Mouse (Mus musculus): Measurements from ENCODE around the gene Nme9.
A peak's percentile ranks its signal among the peaks of the same experiment; 100 is the strongest.

The Nme9 gene

GRCm38 (mm10) chr9:99436182-99437030 is 14.9 kb upstream of the Nme9 start:
- peak; percentile 76 for DNase-seq (ENCODE audit: extremely low spot score, low spot score)

- DNase-seq (ENCODE audit: extremely low spot score, low spot score), result no peak
Measured at GRCm38 (mm10) chr9:99437031-99437764, 14.1 kb upstream of the Nme9 start, which contains the start of gene Mras. TSS of gene Mras (minus strand) at chr9:99437381.

- no peak for DNase-seq (ENCODE audit: extremely low spot score, low spot score)
Measured at GRCm38 (mm10) chr9:99437781-99438565, 13.3 kb upstream of the Nme9 start.

GRCm38 (mm10) chr9:99439064-99439463 is 12.2 kb upstream of the Nme9 start:
- DNase-seq (ENCODE audit: extremely low spot score, low spot score), result no peak

GRCm38 (mm10) chr9:99440941-99441340 is 10.3 kb upstream of the Nme9 start:
- no peak for DNase-seq (ENCODE audit: extremely low spot score, low spot score)

GRCm38 (mm10) chr9:99441647-99442433 is 9.4 kb upstream of the Nme9 start:
- no peak for DNase-seq (ENCODE audit: extremely low spot score, low spot score)

- DNase-seq (ENCODE audit: extremely low spot score, low spot score), result no peak
Measured at GRCm38 (mm10) chr9:99444590-99445178, 6.6 kb upstream of the Nme9 start.

GRCm38 (mm10) chr9:99446259-99446658 is 5.0 kb upstream of the Nme9 start:
- no peak for DNase-seq (ENCODE audit: extremely low spot score, low spot score)

- no peak for DNase-seq (ENCODE audit: extremely low spot score, low spot score)
Measured at GRCm38 (mm10) chr9:99447323-99447722, 4.0 kb upstream of the Nme9 start.

GRCm38 (mm10) chr9:99449886-99450647 is 1.2 kb upstream of the Nme9 start:
- no peak for DNase-seq (ENCODE audit: extremely low spot score, low spot score)

GRCm38 (mm10) chr9:99454211-99454610 is 2.9 kb downstream of the Nme9 start:
- no peak for DNase-seq (ENCODE audit: extremely low spot score, low spot score)

GRCm38 (mm10) chr9:99458529-99459208 is 7.4 kb downstream of the Nme9 start:
- peak; percentile 64 for DNase-seq (ENCODE audit: extremely low spot score, low spot score)

- DNase-seq (ENCODE audit: extremely low spot score, low spot score), result no peak
Measured at GRCm38 (mm10) chr9:99459730-99460129, 8.5 kb downstream of the Nme9 start.

GRCm38 (mm10) chr9:99464876-99465275 is 13.6 kb downstream of the Nme9 start:
- no peak for DNase-seq (ENCODE audit: extremely low spot score, low spot score)

GRCm38 (mm10) chr9:99468572-99468971 is 17.3 kb downstream of the Nme9 start:
- no peak for DNase-seq (ENCODE audit: extremely low spot score, low spot score)

GRCm38 (mm10) chr9:99469681-99470273 is 18.5 kb downstream of the Nme9 start:
- DNase-seq (ENCODE audit: extremely low spot score, low spot score), result no peak

- DNase-seq (ENCODE audit: extremely low spot score, low spot score), result no peak
Measured at GRCm38 (mm10) chr9:99470347-99471092, 19.2 kb downstream of the Nme9 start.

- no peak for DNase-seq (ENCODE audit: extremely low spot score, low spot score)
Measured at GRCm38 (mm10) chr9:99471334-99471733, 20.1 kb downstream of the Nme9 start.
